Mouse (Mus musculus) layer of hippocampus, adult 2 months (tissue): ENCODE measurements around the gene Pitpna. TPM values are rescaled to one million over a fixed set of nuclear protein-coding genes. Genes with fewer than 3 reads are reported as not detected.
"Not testable (repeated sequence)": the region's sequence is repeated elsewhere in the genome, so short reads cannot be mapped to it uniquely, and the experiment has no call there.

Experiments
- DNase-seq, 2 experiments: peaks; one replicate each; pipeline ENCODE4 v3.0.0; 2022; ENCODE audit warnings: low spot score in 2 of 2
- H3K27ac ChIP-seq: fragments of 200-600 bp; 2 replicates; pipeline ENCODE4 v1.8.1; 2022
- H3K4me3 ChIP-seq: fragments of 200-600 bp; 2 replicates; pipeline ENCODE4 v1.8.1; 2022; ENCODE audit warnings: mild to moderate bottlenecking
- CTCF ChIP-seq: fragments of 200-600 bp; conservative IDR thresholded peaks from 2 replicates; pipeline ENCODE4 v1.8.1; 2022; ENCODE audit warnings: antibody characterized with exemption, mild to moderate bottlenecking, moderate library complexity
- total RNA-seq, 2 experiments: library from RNA; stranded (reverse); gene quantifications; 2 replicates each; pipeline ENCODE4 v1.2.3; 2021

Pitpna gene
- total RNA-seq, 2 experiments from 2014 or later, result 269 to 283 TPM

GRCm38 (mm10) chr11:75552906-75553482, 34.9 kb upstream of the Pitpna start:
- peak overlapping the region; percentile 83 for H3K27ac ChIP-seq
- TF ChIP-seq CTCF, result no peak
- no peak overlapping the region for H3K4me3 ChIP-seq
- no peak for DNase-seq

GRCm38 (mm10) chr11:75556006-75556405, 31.9 kb upstream of the Pitpna start:
- not testable (repeated sequence) for H3K27ac ChIP-seq, DNase-seq, H3K4me3 ChIP-seq
- TF ChIP-seq CTCF, result peak; percentile 28

GRCm38 (mm10) chr11:75557142-75557541, 30.8 kb upstream of the Pitpna start:
- Histone ChIP-seq H3K4me3 (no peak overlapping the region), H3K27ac (no peak overlapping the region)
- no peak for TF ChIP-seq CTCF
- no peak for DNase-seq

GRCm38 (mm10) chr11:75558101-75558500, 29.8 kb upstream of the Pitpna start:
- peak; percentile 61 for TF ChIP-seq CTCF
- no peak overlapping the region for H3K27ac ChIP-seq
- no peak overlapping the region for H3K4me3 ChIP-seq
- no peak for DNase-seq

- TF ChIP-seq CTCF, result no peak
- H3K27ac ChIP-seq, result peak overlapping the region; percentile 69
- H3K4me3 ChIP-seq, result no peak overlapping the region
- DNase-seq, result no peak
Observed at GRCm38 (mm10) chr11:75559870-75560504, 27.9 kb upstream of the Pitpna start.

GRCm38 (mm10) chr11:75560530-75561409, 27.1 kb upstream of the Pitpna start:
- Histone ChIP-seq H3K27ac (peak overlapping the region; percentile 69), H3K4me3 (no peak overlapping the region)
- TF ChIP-seq CTCF, result no peak
- no peak for DNase-seq

GRCm38 (mm10) chr11:75561410-75561791, 26.5 kb upstream of the Pitpna start:
- TF ChIP-seq CTCF, result no peak
- Histone ChIP-seq H3K4me3 (no peak overlapping the region), H3K27ac (peak overlapping the region; percentile 69; the same call in 1 of the 2 replicates)
- no peak for DNase-seq

- no peak for DNase-seq
- TF ChIP-seq CTCF, result no peak
- no peak overlapping the region for H3K27ac ChIP-seq
- H3K4me3 ChIP-seq, result no peak overlapping the region
Observed at GRCm38 (mm10) chr11:75562840-75563239, 25.1 kb upstream of the Pitpna start.

- no peak for TF ChIP-seq CTCF
Observed at GRCm38 (mm10) chr11:75563851-75564548, 23.9 kb upstream of the Pitpna start.

GRCm38 (mm10) chr11:75565849-75566248, 22.0 kb upstream of the Pitpna start:
- Histone ChIP-seq H3K4me3 (no peak overlapping the region), H3K27ac (peak overlapping the region; percentile 83)
- TF ChIP-seq CTCF, result no peak
- DNase-seq, result no peak

More at GRCm38 (mm10) chr11:75563851-75564548, 23.9 kb upstream of the Pitpna start:
- Histone ChIP-seq H3K27ac (peak overlapping the region; percentile 46; the same call in 1 of the 2 replicates), H3K4me3 (no peak overlapping the region)
- DNase-seq, result no peak

- Histone ChIP-seq H3K4me3 (no peak overlapping the region), H3K27ac (peak overlapping the region; percentile 83)
- DNase-seq, result no peak
- no peak for TF ChIP-seq CTCF
Observed at GRCm38 (mm10) chr11:75566276-75567196, 21.4 kb upstream of the Pitpna start.
